Mouse (Mus musculus): ENCODE measurements around the gene Jdp2. TPM values are rescaled to one million over a fixed set of nuclear protein-coding genes. Genes with fewer than 3 reads are reported as not detected.

Jdp2 gene
- polyA plus RNA-seq, 1 experiment from 2014 or later = 0.47 TPM

DNA sequence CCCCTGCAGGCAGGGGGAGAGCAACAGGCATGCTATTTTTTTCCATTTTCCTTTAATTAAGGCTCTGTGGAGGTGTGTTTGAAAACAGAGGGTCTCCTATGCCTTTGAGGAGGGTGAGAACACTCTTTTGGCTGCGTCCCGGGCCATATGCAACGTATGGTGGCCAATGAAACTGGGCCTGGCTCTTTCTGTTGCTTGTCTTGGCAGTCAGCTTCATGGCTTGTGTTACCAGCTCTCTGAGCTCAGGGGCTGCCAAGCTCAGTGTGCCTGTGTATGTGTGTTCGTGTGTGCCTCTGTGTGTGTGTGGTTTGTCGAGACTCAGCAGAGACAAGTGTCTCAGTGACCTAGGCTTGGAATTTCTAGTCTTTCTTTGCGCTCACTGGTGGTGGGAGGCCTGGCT lies 2.7 kb downstream of the Jdp2 start:
- peak overlapping the region; percentile 21; the same call in 1 of the 2 replicates for H3K9ac ChIP-seq
- H3K4me2 ChIP-seq = peak overlapping the region; percentile 87
- no peak for ATAC-seq (ENCODE audit: extremely low read depth, insufficient number of reproducible peaks, low FRiP score, low TSS enrichment)
- no peak overlapping the region for H3K4me3 ChIP-seq
- 77% methylated on average over 6 of the region's 6 CpGs for WGBS
- H3K36me3 ChIP-seq = no peaks in the 10 kb centered on the region
- no peaks in the 10 kb centered on the region for H3K9me3 ChIP-seq
- peaks cover 66% of the 10 kb centered on the region for H3K4me1 ChIP-seq
- peaks cover 6% of the 10 kb centered on the region; the same call in 1 of the 2 replicates for H3K27me3 ChIP-seq (replicated peaks)
- no peak overlapping the region for H3K27ac ChIP-seq (replicated peaks)

- 0 out of 2 replicates have a peak, but pooled peaks cover 6% of the 10 kb centered on the region for H3K27me3 ChIP-seq (replicated peaks)
- H3K4me1 ChIP-seq = peaks cover 72% of the 10 kb centered on the region
- no peak for ATAC-seq (ENCODE audit: extremely low read depth, insufficient number of reproducible peaks, low FRiP score, low TSS enrichment)
- no peaks in the 10 kb centered on the region for H3K36me3 ChIP-seq
- WGBS = 56% methylated on average over 2 of the region's 2 CpGs
- H3K4me2 ChIP-seq = no peak overlapping the region
- no peak overlapping the region for H3K27ac ChIP-seq (replicated peaks)
- no peak overlapping the region for H3K9ac ChIP-seq
- H3K4me3 ChIP-seq = no peak overlapping the region
- H3K9me3 ChIP-seq = no peaks in the 10 kb centered on the region
These were observed 3.3 kb downstream of the Jdp2 start for GRCm38 (mm10) chr12:85602153-85602552.

- Histone ChIP-seq H3K4me1 (peaks cover 78% of the 10 kb centered on the region), H3K4me2 (no peak overlapping the region), H3K4me3 (no peak overlapping the region), H3K9ac (no peak overlapping the region), H3K27ac (replicated peaks) (no peak overlapping the region), H3K9me3 (no peaks in the 10 kb centered on the region), H3K27me3 (replicated peaks) (0 out of 2 replicates have a peak, but pooled peaks cover 3% of the 10 kb centered on the region), H3K36me3 (no peaks in the 10 kb centered on the region)
- ATAC-seq (ENCODE audit: extremely low read depth, insufficient number of reproducible peaks, low FRiP score, low TSS enrichment) = no peak
- 59% methylated on average over 12 of the region's 12 CpGs for WGBS
These were observed 4.0 kb downstream of the Jdp2 start for GRCm38 (mm10) chr12:85602811-85603210.

DNA sequence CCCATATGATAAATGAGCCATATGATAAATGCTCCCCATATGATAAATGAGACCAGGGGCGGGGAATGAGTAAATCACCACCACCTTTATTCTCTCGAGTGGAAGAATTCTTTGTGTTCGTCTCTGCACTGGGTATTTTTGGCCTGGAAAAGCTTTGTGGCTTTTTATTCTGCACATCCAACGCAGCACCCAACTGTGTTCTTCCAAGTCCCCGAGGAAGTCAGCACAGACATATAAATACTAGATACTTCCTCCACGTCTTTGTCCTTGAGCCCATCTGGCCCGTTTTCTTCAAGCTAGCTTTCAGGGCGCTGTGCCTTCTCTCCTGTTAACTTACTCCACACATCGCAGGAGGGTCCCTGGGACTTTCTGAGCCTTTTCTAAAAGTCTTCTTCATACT lies 4.9 kb downstream of the Jdp2 start:
- Histone ChIP-seq H3K27me3 (replicated peaks) (no peaks in the 10 kb centered on the region), H3K4me2 (no peak overlapping the region), H3K9ac (no peak overlapping the region), H3K9me3 (no peaks in the 10 kb centered on the region), H3K27ac (replicated peaks) (no peak overlapping the region), H3K4me1 (peaks cover 76% of the 10 kb centered on the region), H3K36me3 (peaks cover 9% of the 10 kb centered on the region), H3K4me3 (no peak overlapping the region)
- 70% methylated on average over 9 of the region's 9 CpGs for WGBS
- ATAC-seq (ENCODE audit: extremely low read depth, insufficient number of reproducible peaks, low FRiP score, low TSS enrichment) = no peak

DNA sequence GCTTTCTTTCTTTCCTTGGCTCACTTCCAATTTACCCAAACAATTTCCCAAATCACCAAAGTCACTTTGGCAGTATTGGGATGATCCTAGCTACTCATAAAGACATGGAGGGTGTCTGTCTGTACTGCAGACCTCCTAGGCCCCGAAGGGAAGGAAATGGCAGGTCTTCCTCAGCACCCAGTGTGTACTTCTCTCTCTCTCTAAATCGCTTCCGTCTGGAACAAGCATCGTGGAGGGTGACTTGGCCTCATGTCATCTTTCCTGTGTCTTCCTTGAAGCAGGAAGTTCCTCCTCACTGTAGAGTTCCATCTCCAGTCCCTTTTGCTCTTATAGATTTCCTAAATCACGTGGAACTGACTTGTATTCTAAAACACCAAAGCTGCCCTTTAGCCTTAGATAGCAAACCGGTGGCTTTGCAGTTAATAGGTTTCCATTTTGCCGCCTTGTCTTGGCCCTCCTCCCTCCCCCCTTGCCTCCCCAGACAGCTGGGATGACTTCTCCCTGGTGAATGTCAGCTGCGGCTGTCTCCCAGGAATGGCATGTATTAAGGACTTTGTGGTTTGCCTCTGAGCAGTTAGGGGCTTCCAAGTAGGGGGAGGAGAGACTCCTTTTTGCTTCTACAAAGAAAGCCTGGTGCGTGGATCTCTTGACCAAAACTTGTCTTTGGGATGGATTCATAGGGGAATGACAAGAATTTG lies 5.6 kb downstream of the Jdp2 start:
- H3K27me3 ChIP-seq (replicated peaks) = no peaks in the 10 kb centered on the region
- 30% methylated on average over 9 of the region's 9 CpGs for WGBS
- no peak overlapping the region for H3K4me3 ChIP-seq
- no peak for ATAC-seq (ENCODE audit: extremely low read depth, insufficient number of reproducible peaks, low FRiP score, low TSS enrichment)
- 0 out of 2 replicates have a peak overlapping the region, but pooled peaks have one; percentile 6 for H3K9ac ChIP-seq
- peaks cover 76% of the 10 kb centered on the region for H3K4me1 ChIP-seq
- no peak overlapping the region; the same call in 1 of the 2 replicates for H3K27ac ChIP-seq (replicated peaks)
- H3K36me3 ChIP-seq = peaks cover 15% of the 10 kb centered on the region
- H3K9me3 ChIP-seq = no peaks in the 10 kb centered on the region
- H3K4me2 ChIP-seq = 0 out of 2 replicates have a peak overlapping the region, but pooled peaks have one; percentile 14

- H3K27me3 ChIP-seq (replicated peaks) = no peaks in the 10 kb centered on the region
- 0 out of 2 replicates have a peak overlapping the region, but pooled peaks have one; percentile 25 for H3K9ac ChIP-seq
- no peak overlapping the region for H3K27ac ChIP-seq (replicated peaks)
- no peak overlapping the region for H3K4me3 ChIP-seq
- no peak overlapping the region for H3K4me2 ChIP-seq
- ATAC-seq (ENCODE audit: extremely low read depth, insufficient number of reproducible peaks, low FRiP score, low TSS enrichment) = no peak
- H3K4me1 ChIP-seq = peaks cover 54% of the 10 kb centered on the region
- 65% methylated on average over 14 of the region's 14 CpGs for WGBS
- H3K9me3 ChIP-seq = no peaks in the 10 kb centered on the region
- peaks cover 37% of the 10 kb centered on the region for H3K36me3 ChIP-seq
These were observed 9.0 kb downstream of the Jdp2 start for GRCm38 (mm10) chr12:85607519-85608449.

DNA sequence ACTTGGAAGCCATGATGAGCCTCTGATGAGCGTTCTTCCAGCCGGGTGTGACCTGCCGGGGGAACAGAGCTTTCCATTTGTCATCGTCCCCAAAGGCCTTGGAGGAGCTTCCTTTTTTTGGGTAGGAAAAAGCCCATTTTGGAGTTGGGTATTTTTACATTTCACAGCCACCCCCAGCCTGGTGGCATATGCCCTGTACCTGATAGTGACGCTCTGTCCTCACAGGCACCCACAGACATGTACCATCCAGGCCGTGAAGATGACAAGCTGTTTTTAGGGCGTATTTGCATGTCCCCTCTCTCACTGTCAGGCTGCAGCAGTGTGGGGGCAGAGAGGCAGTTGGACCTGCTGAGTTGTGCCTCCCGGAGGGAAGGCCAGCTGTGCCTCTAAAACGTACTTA lies 11.3 kb downstream of the Jdp2 start:
- peaks cover 30% of the 10 kb centered on the region for H3K4me1 ChIP-seq
- no peak overlapping the region for H3K9ac ChIP-seq
- 80% methylated on average over 9 of the region's 9 CpGs for WGBS
- H3K9me3 ChIP-seq = no peaks in the 10 kb centered on the region
- no peak for ATAC-seq (ENCODE audit: extremely low read depth, insufficient number of reproducible peaks, low FRiP score, low TSS enrichment)
- peaks cover 53% of the 10 kb centered on the region for H3K36me3 ChIP-seq
- H3K27me3 ChIP-seq (replicated peaks) = no peaks in the 10 kb centered on the region
- no peak overlapping the region for H3K27ac ChIP-seq (replicated peaks)
- H3K4me2 ChIP-seq = no peak overlapping the region
- H3K4me3 ChIP-seq = no peak overlapping the region

GRCm38 (mm10) chr12:85614090-85614489 lies 15.3 kb downstream of the Jdp2 start:
- H3K4me2 ChIP-seq = no peak overlapping the region
- H3K27me3 ChIP-seq (replicated peaks) = no peaks in the 10 kb centered on the region
- H3K9me3 ChIP-seq = no peaks in the 10 kb centered on the region
- no peak overlapping the region for H3K27ac ChIP-seq (replicated peaks)
- no peak overlapping the region for H3K4me3 ChIP-seq
- 75% methylated on average over 4 of the region's 4 CpGs for WGBS
- H3K9ac ChIP-seq = no peak overlapping the region
- H3K4me1 ChIP-seq = peaks cover 21% of the 10 kb centered on the region
- ATAC-seq (ENCODE audit: extremely low read depth, insufficient number of reproducible peaks, low FRiP score, low TSS enrichment) = no peak
- H3K36me3 ChIP-seq = peaks cover 58% of the 10 kb centered on the region

DNA sequence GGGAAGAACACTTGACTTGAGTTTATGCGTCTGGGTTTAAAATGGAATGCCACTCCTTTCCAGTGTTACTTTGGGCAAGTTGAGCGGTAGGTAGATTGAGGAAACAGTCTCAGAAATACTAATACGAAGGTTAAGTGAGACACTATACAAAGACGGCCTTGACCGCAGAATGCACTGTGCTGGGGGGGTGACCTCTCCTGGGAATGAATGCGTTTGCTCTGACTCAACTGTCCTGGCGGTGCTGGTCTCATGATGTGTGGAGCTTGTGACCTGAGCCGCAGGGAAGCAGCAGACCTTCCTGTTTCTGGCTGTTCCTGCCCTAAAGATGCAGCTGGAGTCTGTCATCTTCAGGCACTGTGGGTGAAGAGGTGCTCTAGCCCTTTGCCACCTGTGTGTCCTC lies 16.7 kb downstream of the Jdp2 start:
- 75% methylated on average over 8 of the region's 8 CpGs for WGBS

GRCm38 (mm10) chr12:85617885-85618284 lies 19.1 kb downstream of the Jdp2 start:
- Histone ChIP-seq H3K4me1 (peaks cover 36% of the 10 kb centered on the region), H3K4me2 (no peak overlapping the region), H3K36me3 (peaks cover 50% of the 10 kb centered on the region), H3K4me3 (no peak overlapping the region), H3K27ac (replicated peaks) (no peak overlapping the region), H3K9ac (no peak overlapping the region), H3K27me3 (replicated peaks) (no peaks in the 10 kb centered on the region), H3K9me3 (no peaks in the 10 kb centered on the region)
- ATAC-seq (ENCODE audit: extremely low read depth, insufficient number of reproducible peaks, low FRiP score, low TSS enrichment) = no peak
- WGBS = 80% methylated on average over 9 of the region's 9 CpGs

More for the DNA sequence above, 16.7 kb downstream of the Jdp2 start:
- no peak overlapping the region for H3K4me2 ChIP-seq
- no peak overlapping the region for H3K9ac ChIP-seq
- H3K27me3 ChIP-seq (replicated peaks) = no peaks in the 10 kb centered on the region
- peaks cover 32% of the 10 kb centered on the region for H3K4me1 ChIP-seq
- peaks cover 53% of the 10 kb centered on the region for H3K36me3 ChIP-seq
- H3K9me3 ChIP-seq = no peaks in the 10 kb centered on the region
- no peak overlapping the region for H3K4me3 ChIP-seq
- no peak for ATAC-seq (ENCODE audit: extremely low read depth, insufficient number of reproducible peaks, low FRiP score, low TSS enrichment)
- no peak overlapping the region for H3K27ac ChIP-seq (replicated peaks)

GRCm38 (mm10) chr12:85618430-85618829 lies 19.6 kb downstream of the Jdp2 start:
- H3K4me3 ChIP-seq = no peak overlapping the region
- no peak overlapping the region for H3K27ac ChIP-seq (replicated peaks)
- no peak overlapping the region for H3K9ac ChIP-seq
- peaks cover 50% of the 10 kb centered on the region for H3K36me3 ChIP-seq
- peaks cover 41% of the 10 kb centered on the region for H3K4me1 ChIP-seq
- no peak for ATAC-seq (ENCODE audit: extremely low read depth, insufficient number of reproducible peaks, low FRiP score, low TSS enrichment)
- no peak overlapping the region for H3K4me2 ChIP-seq
- 74% methylated on average over 5 of the region's 5 CpGs for WGBS
- no peaks in the 10 kb centered on the region for H3K9me3 ChIP-seq
- H3K27me3 ChIP-seq (replicated peaks) = no peaks in the 10 kb centered on the region
